Mouse (Mus musculus) G1E (cell line): Measurements from ENCODE around the gene Myt1l.

Source experiments
- CTCF ChIP-seq: IDR thresholded peaks from 2 replicates; pipeline ENCODE4 v1.5.1; 2012; ENCODE audit warnings: low read depth, low read length, inconsistent platforms, mixed read lengths
- GATA1 ChIP-seq: IDR thresholded peaks from 2 replicates; pipeline ENCODE4 v1.6.1; 2012; ENCODE audit warnings: borderline replicate concordance, low read length, inconsistent platforms, mixed read lengths

GRCm38 (mm10) chr12:29789319-29790050, 261.3 kb downstream of the Myt1l start:
- TF ChIP-seq CTCF: no peak
- TF ChIP-seq GATA1: no peak
